Mouse (Mus musculus) megakaryocyte-erythroid progenitor cell, adult 5-6 weeks (primary cell): ENCODE measurements at regions not wholly inside any gene's neighbourhood (a gene's known extent, or its start where the extent isn't known, plus 50 kb on each side); places are given as distances from the start of the nearest gene placed in this dataset.
A peak's percentile ranks its signal among the peaks of the same experiment; 100 is the strongest.
"Not testable (repeated sequence)": the region's sequence is repeated elsewhere in the genome, so short reads cannot be mapped to it uniquely, and the experiment has no call there.

ENCODE experiments used
- ATAC-seq: replicated peaks from 2 replicates; pipeline ENCODE4 v1.8.0; 2016; ENCODE audit warnings: mild to moderate bottlenecking, inconsistent platforms; ENCODE audit not compliant: severe bottlenecking, poor library complexity, low FRiP score, low TSS enrichment

- no peak for ATAC-seq
These were observed 214.5 kb downstream of the Fam76b start for GRCm38 (mm10) chr9:14041900-14042435.

GRCm38 (mm10) chr9:14048224-14048623 is 220.7 kb downstream of the Fam76b start:
- ATAC-seq = no peak

- ATAC-seq = no peak
These were observed 221.2 kb upstream of the Sesn3 start for GRCm38 (mm10) chr9:14053704-14054103.

GRCm38 (mm10) chr9:14056410-14057172 is 218.3 kb upstream of the Sesn3 start:
- ATAC-seq = no peak

- ATAC-seq = no peak
These were observed 216.2 kb upstream of the Sesn3 start for GRCm38 (mm10) chr9:14058592-14059227.

GRCm38 (mm10) chr9:14059228-14059779 is 215.6 kb upstream of the Sesn3 start:
- no peak for ATAC-seq

- ATAC-seq = no peak
These were observed 214.6 kb upstream of the Sesn3 start for GRCm38 (mm10) chr9:14060257-14060656.

GRCm38 (mm10) chr9:14061389-14061788 is 213.5 kb upstream of the Sesn3 start:
- no peak for ATAC-seq

GRCm38 (mm10) chr9:14061840-14062239 is 213.0 kb upstream of the Sesn3 start:
- no peak for ATAC-seq

GRCm38 (mm10) chr9:14062706-14063105 is 212.2 kb upstream of the Sesn3 start:
- no peak for ATAC-seq

- not testable (repeated sequence) for ATAC-seq
These were observed 208.1 kb upstream of the Sesn3 start for GRCm38 (mm10) chr9:14066741-14067140.

GRCm38 (mm10) chr9:14069076-14069475 is 205.8 kb upstream of the Sesn3 start:
- no peak for ATAC-seq

- no peak for ATAC-seq
These were observed 205.1 kb upstream of the Sesn3 start for GRCm38 (mm10) chr9:14069770-14070169.

GRCm38 (mm10) chr9:14071728-14072127 is 203.1 kb upstream of the Sesn3 start:
- no peak for ATAC-seq

GRCm38 (mm10) chr9:14072950-14073349 is 201.9 kb upstream of the Sesn3 start:
- no peak for ATAC-seq

- ATAC-seq = peak; percentile 59
These were observed 200.6 kb upstream of the Sesn3 start for GRCm38 (mm10) chr9:14074273-14074672.

GRCm38 (mm10) chr9:14074866-14075265 is 200.0 kb upstream of the Sesn3 start:
- ATAC-seq = not testable (repeated sequence)

- ATAC-seq = peak; percentile 96
These were observed 199.4 kb upstream of the Sesn3 start for GRCm38 (mm10) chr9:14075452-14075851.

- ATAC-seq = no peak
These were observed 199.0 kb upstream of the Sesn3 start for GRCm38 (mm10) chr9:14075868-14076267.

- ATAC-seq = no peak
These were observed 198.1 kb upstream of the Sesn3 start for GRCm38 (mm10) chr9:14076728-14077127.

- no peak for ATAC-seq
These were observed 193.7 kb upstream of the Sesn3 start for GRCm38 (mm10) chr9:14081138-14081537.
